Mouse (Mus musculus) olfactory bulb, adult 2 months (tissue): ENCODE results near the gene Tsen2.

Experiments
- CTCF ChIP-seq: fragments of 200-500 bp; IDR thresholded peaks from 2 replicates; pipeline ENCODE4 v1.5.1; 2012; ENCODE audit warnings: low read depth, mild to moderate bottlenecking, low read length, moderate library complexity; ENCODE audit not compliant: insufficient read depth
- POLR2A ChIP-seq: fragments of 200-500 bp; IDR thresholded peaks from 2 replicates; pipeline ENCODE4 v1.6.1; 2012; ENCODE audit warnings: mild to moderate bottlenecking, low read depth, low read length, moderate library complexity; ENCODE audit not compliant: insufficient read depth

- TF ChIP-seq CTCF (no peak), POLR2A (no peak)
These were observed 16.1 kb upstream of the Tsen2 start for GRCm38 (mm10) chr6:115528372-115528771.
